Mouse (Mus musculus) kidney, postnatal 4 days (tissue): ENCODE results near the gene Srprb.
A peak's percentile ranks its signal among the peaks of the same experiment; 100 is the strongest.

Source experiments
- DNase-seq, 2 experiments: peaks; one replicate each; pipeline ENCODE4 v3.0.0; 2021; ENCODE audit warnings: mixed read lengths in 2 of 2

Srprb gene

DNA sequence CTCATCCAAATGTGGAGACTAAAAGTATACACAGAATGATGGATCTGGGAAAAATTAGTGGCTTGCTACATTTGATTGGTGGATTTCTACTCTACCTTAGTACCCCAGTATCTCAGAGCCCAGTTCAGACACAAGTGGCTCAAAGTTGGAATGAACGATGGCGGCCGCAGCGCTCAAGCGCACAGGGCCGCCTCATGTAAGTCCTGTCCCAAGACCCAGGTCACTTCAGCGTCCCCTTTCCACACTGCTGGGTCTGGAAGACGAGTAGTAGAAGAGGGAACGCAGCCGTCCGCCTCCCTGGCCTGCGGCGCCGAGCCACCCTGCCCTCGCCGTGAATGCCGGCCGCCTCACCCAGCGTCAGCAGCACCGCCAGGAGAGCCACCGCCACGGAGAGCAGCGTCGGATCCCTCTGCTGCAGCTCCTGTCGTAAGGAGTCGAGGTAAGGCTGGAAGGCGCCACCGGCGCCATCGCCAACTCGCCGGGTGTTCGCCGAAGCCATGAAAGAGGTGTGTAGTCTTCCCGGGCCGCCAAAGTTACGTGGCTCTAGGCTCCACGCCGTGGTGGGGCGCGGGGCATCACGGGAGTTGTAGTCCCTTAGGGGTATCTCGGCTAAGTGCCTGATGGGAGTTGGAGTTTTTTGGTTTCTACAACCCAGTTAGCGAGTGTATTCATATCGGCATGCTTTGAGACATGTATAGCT lies at the start of gene Srprb:
Gene Srprb, minus strand, starts transcription at position 577 of the 700 bp plus-strand sequence.
- DNase-seq: peak; percentile 96 to 97

GRCm38 (mm10) chr9:103248618-103249017 lies 46.7 kb upstream of the Srprb start:
- no peak for DNase-seq

DNA sequence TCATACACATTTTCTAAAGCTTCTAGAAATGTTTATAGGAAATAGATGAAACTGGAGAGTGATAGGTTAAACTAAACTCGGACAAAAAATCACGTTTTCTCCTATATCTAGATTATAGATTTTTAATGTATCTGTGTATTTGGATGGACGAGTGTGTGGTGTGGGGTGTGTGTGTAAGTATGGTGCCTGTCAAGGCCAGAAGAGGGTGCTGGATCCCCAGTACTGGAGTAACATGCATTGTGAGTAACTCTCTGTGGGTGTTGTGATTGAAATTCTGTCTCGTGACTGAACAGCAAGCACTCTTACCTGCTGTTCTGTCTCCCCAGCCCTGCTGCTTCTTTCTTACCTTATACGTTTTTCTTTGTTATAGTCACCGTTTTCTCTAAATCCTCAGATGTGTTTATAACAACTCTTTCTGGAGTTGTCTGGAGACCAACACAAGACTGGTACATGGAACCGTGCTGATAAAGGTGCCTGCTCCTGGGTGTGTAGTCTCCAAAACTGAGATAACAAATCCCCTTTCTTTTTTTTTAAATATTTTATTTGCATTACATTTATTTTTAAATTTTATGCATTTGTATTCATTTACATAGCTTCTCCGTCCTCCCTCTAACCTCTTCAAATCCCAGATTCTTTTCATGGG lies 44.7 kb upstream of the Srprb start:
- DNase-seq: no peak

- DNase-seq: no peak
Measured at GRCm38 (mm10) chr9:103243640-103244039, 41.7 kb upstream of the Srprb start.

DNA sequence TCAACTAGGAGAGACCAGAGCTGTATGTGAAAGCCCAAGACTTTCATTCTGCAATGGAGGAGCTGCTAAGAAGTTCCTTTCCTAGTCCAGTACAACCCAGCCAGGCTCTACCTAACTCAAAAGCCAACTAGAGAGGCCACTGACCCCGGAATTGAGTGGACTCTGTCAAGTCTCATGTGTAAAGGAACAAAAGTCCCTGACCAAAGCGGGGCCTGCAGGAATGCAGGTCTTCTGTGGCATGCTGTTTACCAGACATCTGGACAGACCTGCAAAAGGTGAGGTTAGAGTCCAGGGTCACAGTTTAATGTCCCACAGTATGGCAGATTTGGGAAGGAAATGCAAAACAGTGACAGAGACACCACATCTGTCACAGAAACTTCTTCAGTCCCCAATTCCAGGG lies 39.3 kb upstream of the Srprb start:
- DNase-seq: no peak

- no peak for DNase-seq
Measured at GRCm38 (mm10) chr9:103239471-103239870, 37.5 kb upstream of the Srprb start.

DNA sequence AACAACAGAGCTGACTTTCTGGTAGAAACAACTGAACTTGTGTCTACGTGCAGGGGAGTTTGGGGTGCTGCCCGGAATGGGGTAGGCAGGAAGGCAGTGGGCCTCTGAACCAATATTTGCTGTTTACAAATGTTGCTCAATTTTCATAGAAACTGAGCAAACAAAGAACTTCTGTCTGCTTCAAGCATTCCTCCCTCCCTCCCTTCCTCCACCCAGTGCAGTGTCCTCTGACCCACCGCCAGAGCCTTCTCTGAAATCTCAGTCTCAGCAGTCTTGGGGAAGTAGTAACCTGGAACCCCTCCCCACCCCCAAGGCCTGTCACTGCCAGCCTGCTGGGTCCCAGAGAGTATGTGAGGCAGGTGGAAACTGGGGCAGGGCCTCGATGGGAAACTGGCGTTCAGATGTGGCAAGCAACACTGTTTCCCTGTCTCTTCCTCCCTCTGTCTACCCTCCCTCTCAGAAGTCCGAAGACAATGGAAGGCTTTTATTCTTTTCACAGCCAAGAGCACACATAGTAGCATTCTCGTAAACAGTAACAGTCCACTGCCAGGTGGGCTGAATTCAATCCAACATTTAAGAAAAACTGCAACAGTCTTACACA lies 32.7 kb upstream of the Srprb start:
- DNase-seq: peak; percentile 6 to 26

DNA sequence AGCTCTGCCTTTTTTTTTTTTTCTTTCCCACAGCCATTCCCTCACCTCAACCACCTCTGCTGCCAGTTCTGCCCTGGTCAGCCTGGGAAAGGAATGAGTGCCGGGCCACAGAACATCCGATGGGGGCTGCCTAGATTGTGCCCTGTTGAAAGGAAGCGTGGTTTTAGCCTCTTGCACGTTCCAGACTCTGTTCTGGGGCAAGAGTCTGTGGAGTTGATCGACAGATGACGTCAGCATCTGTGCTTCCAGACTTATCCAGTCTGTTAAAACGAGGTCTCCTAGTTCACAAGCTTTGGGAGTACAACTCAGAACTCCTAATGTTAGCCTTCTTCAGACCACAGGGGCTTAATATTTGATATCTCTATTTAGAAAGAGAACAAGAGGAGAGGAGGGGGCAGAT lies 32.1 kb upstream of the Srprb start:
- DNase-seq: no peak

- peak in 1 of 2 experiments; percentile 11 for DNase-seq
Measured at GRCm38 (mm10) chr9:103233006-103233395, 31.1 kb upstream of the Srprb start.

- DNase-seq: no peak
Measured at GRCm38 (mm10) chr9:103232232-103233005, 30.5 kb upstream of the Srprb start.

DNA sequence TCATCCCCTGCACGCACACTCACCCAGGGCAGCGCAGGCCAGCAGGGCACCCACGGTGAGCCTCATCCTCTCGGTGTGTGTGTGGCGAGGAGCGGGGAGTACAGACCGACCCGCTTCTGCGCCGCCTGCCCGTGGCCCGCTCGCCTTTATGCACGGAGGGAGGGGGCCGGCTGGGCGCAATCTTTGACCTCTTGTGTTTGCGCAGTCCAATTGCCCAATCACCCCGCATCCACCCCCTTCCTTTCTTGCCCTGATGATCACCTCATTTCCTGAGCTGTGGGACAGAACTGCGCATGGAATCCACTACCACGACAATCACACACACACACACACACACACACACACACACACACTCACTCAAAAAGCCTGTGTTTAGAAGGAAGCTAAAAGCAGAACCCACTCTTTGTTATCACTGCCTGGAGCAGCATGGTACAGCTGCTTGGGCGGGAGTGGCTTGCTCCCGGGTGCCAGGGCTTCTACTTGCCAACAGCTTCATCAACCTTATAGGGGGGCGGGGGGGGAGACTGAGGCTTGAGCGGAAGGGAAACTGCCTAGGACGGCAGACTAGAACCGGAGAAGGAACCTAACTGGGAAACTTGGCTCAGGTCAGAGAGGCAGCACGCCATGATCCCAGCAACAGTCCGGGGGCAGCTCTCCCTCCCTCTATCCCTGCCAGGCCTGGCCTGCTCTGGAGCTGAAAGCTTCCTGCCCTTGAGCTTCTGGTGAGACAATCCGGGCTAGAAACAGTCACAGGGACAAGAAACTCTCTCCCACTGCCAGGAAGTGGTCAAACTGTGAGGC lies 28.4 kb upstream of the Srprb start, which contains the start of the genes Gm20425 and Trf:
Gene Gm20425, minus strand, starts transcription at position 157 of the 801 bp plus-strand sequence.
Gene Trf, minus strand, starts transcription at position 294 of the 801 bp plus-strand sequence.
- DNase-seq: peak; percentile 41 to 62

DNA sequence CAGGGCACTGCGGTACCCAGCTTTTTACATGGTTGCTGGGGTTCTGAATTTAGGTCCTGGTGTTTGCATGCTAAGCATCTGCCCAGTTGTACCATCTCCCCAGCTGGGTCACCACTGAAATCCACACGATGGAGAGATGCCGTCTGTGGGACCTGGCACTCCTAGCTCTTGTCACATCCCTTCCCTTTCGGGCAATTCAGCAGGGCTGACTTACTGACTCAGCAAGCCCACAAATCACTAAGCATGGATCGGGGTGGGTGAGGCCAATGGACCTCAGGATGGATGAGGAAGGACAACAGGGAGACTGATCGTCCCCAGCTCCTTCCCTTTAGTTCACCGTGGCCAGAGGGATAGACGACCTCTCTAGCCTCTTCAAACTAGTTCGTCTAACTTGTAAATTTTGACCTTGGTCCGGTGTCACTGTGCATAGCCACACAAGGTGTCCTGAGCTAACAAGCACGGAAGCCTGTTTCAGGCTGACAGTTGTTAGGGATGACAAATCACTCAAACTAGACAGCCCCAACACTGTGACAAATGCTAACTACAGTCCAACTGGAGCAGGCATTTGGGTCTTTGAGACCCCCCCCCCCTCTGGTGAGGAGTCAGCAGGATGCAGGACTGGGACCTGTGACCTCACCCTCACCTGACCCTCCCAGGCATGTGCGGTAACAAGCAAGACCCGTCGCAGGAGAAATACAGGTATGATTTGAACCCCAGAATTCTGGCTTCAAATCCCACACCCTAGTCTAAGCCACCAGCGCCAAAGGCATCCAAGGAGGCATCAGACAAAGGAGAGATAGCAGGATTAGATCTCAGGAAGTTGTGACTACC lies 27.3 kb upstream of the Srprb start:
- no peak for DNase-seq

- no peak for DNase-seq
Measured at GRCm38 (mm10) chr9:103228370-103229003, 26.6 kb upstream of the Srprb start.

GRCm38 (mm10) chr9:103227760-103228159 lies 25.8 kb upstream of the Srprb start:
- no peak for DNase-seq

GRCm38 (mm10) chr9:103226806-103227205 lies 24.9 kb upstream of the Srprb start:
- DNase-seq: peak; percentile 69

GRCm38 (mm10) chr9:103225464-103225863 lies 23.5 kb upstream of the Srprb start:
- peak; percentile 35 to 42 for DNase-seq

DNA sequence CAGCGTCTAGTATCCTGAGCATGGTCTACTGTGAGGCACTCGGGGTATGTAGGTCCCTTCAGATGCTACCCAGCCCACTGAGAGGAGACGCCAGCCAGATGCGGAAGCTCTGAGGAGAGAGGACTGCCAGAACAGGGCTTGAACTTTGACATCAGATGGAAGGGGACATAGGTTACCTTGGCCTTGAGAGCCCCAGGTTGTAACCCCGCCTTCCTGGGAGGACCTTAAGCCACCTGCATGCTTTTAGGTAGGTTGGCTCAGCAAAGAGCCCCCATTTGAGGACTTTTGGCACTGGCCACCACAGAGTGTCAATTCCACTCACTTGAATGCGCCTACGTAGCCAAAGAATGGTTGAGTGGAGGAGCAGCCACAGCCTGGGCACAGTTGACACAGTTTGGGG lies 22.8 kb upstream of the Srprb start:
- DNase-seq: no peak

DNA sequence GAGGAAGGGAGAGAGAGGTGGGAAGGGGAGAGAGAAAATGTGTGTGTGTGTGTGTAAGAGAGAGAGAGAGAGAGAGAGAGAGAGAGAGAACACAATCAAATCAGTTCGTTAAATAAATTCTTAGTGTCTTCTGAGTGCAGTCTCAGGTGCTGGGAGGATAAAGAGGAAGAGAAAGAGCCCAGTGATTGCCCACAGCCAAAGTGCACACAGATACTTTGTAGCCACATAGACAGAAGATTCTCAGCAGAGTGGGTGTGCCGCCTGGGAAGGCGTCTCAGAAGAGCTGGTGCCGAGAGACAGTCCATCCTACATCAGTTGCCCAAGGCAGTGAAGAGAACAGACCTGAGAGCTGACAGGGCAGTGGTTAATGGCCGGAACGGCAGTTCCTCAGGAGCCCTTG lies 12.3 kb upstream of the Srprb start:
- no peak for DNase-seq

DNA sequence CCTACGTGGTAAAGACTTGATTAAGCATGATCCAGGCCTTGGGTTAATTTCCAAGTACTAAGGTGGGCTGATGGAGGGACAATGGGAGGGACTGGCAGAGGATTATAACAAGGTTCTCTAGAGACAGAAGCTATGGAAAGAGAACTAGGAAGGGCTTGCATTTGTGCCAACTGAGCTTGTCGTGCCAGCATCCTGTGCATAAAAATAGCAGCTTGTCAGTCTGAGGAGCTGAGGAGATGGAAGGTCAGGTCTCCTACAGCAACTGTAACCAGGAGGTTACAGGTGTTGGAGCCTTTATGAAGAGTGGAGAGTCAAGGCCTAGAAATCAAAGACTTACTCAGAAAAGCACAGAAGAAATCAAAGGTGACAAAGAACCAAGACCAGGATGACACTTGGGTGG lies 11.7 kb upstream of the Srprb start:
- no peak for DNase-seq

DNA sequence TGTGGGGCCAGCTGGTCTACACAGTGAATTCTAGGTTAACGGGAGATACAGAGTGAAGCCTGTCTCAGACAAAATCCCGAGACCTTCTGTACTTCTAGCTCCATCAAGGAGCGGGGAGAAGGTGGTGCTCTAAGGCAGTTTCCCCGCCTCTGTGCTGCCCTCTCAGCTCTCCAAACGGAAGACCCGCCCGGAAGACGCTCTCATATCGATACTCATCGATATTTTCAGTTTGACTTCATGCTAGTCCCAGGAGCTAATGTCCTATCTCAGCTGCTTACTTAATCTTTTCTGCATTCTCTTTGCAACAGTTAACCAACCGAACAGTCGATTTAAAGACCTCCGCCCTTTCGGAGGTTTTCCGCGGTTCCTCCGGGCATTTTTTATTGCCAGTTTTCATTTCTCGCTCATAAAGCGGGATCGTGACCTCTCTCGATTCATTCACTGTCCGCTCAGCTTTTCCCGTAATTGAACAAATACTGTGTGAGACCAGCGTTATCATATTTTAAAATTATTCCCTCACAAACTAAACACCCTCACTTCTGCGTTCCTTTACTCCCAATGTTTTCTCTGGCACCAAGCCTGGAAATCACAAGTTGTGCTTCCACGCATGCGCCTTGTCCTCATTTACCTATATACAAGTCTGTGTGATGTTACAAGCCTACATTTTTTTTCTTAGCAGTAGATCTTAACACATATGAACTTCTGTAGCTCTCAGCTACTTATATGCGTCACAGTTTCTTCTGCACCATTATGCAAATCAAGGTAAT lies 10.9 kb upstream of the Srprb start:
- peak in 1 of 2 experiments; percentile 14 for DNase-seq
